Mouse (Mus musculus) myocyte (in vitro differentiated cells): ENCODE measurements around the gene Cops4. TPM values are rescaled to one million over a fixed set of nuclear protein-coding genes. Genes with fewer than 3 reads are reported as not detected.

ENCODE experiments used
- H3K27me3 ChIP-seq: one replicate; pipeline ENCODE4 v1.6.1; 2011; ENCODE audit not compliant: control insufficient read depth, insufficient read depth, insufficient read length
- H3K36me3 ChIP-seq: one replicate; pipeline ENCODE4 v1.6.1; 2011; ENCODE audit not compliant: control insufficient read depth, insufficient read depth
- H3K4me2 ChIP-seq: one replicate; pipeline ENCODE4 v1.6.1; 2011; ENCODE audit warnings: low read depth, control low read depth
- H3K4me3 ChIP-seq: one replicate; pipeline ENCODE4 v1.5.1; 2011; ENCODE audit warnings: mild to moderate bottlenecking, control low read depth, moderate library complexity
- H3K79me2 ChIP-seq: one replicate; pipeline ENCODE4 v1.6.1; 2011; ENCODE audit not compliant: control insufficient read depth, insufficient read depth
- H3ac ChIP-seq: one replicate; pipeline ENCODE4 v1.6.1; 2011; ENCODE audit not compliant: control insufficient read depth, insufficient read length
- CEBPB ChIP-seq: IDR thresholded peaks from 2 replicates; pipeline ENCODE4 v1.6.1; 2011; ENCODE audit warnings: mild to moderate bottlenecking, moderate library complexity; ENCODE audit not compliant: poor library complexity, insufficient read depth, severe bottlenecking
- E2F4 ChIP-seq: IDR thresholded peaks from one replicate; pipeline ENCODE4 v1.6.1; 2011; ENCODE audit warnings: mild to moderate bottlenecking, control low read depth, moderate library complexity; ENCODE audit not compliant: insufficient read depth
- MAX ChIP-seq: IDR thresholded peaks from one replicate; pipeline ENCODE4 v1.6.1; 2011; ENCODE audit warnings: low read depth, mild to moderate bottlenecking, control low read depth
- MYOD1 ChIP-seq, 3 experiments: IDR thresholded peaks; one replicate each; pipeline ENCODE4 v1.6.1; 2011; ENCODE audit warnings: control low read depth in 2 of 3, low read depth in 2 of 3, mild to moderate bottlenecking in 2 of 3, moderate library complexity in 1 of 3; ENCODE audit not compliant: insufficient read length in 2 of 3, control insufficient read depth in 1 of 3
- MYOG ChIP-seq, 3 experiments: IDR thresholded peaks; one replicate each; pipeline ENCODE4 v1.6.1; 2011; ENCODE audit warnings: control low read depth in 2 of 3, low read depth in 2 of 3, mild to moderate bottlenecking in 2 of 3; ENCODE audit not compliant: insufficient read length in 2 of 3, control insufficient read depth in 1 of 3, insufficient read depth in 1 of 3
- POLR2A ChIP-seq: IDR thresholded peaks from one replicate; pipeline ENCODE4 v1.6.1; 2011; ENCODE audit warnings: low read depth, mild to moderate bottlenecking, control low read depth, moderate library complexity; ENCODE audit not compliant: insufficient read length
- POLR2AphosphoS2 ChIP-seq: IDR thresholded peaks from one replicate; pipeline ENCODE4 v1.6.1; 2011; ENCODE audit warnings: low read depth, control low read depth; ENCODE audit not compliant: insufficient read length
- REST ChIP-seq: IDR thresholded peaks from one replicate; pipeline ENCODE4 v1.6.1; 2011; ENCODE audit warnings: mild to moderate bottlenecking, control low read depth, moderate library complexity; ENCODE audit not compliant: insufficient read depth, insufficient read length
- SRF ChIP-seq: IDR thresholded peaks from one replicate; pipeline ENCODE4 v1.6.1; 2011; ENCODE audit warnings: low read depth; ENCODE audit not compliant: control insufficient read depth, insufficient read length
- TCF12 ChIP-seq: IDR thresholded peaks from one replicate; pipeline ENCODE4 v1.6.1; 2011; ENCODE audit warnings: mild to moderate bottlenecking, control low read depth; ENCODE audit not compliant: poor library complexity, insufficient read depth, severe bottlenecking
- TCF3 ChIP-seq: IDR thresholded peaks from one replicate; pipeline ENCODE4 v1.6.1; 2011; ENCODE audit warnings: low read depth, control low read depth; ENCODE audit not compliant: insufficient read length
- USF1 ChIP-seq: IDR thresholded peaks from one replicate; pipeline ENCODE4 v1.6.1; 2011; ENCODE audit warnings: low read depth, mild to moderate bottlenecking, control low read depth, moderate library complexity
- polyA plus RNA-seq: library from polyadenylated mRNA; unstranded; fragments of >200 nt; fragmentation: generic; extraction: Trizol; gene quantifications from one replicate; pipeline ENCODE4 v1.2.1, GENCODE M21; 2012; ENCODE audit warnings: missing spikeins

Cops4 gene
- polyA plus RNA-seq, 1 experiment = 104 TPM

GRCm38 (mm10) chr5:100568177-100568576 is 50.1 kb downstream of the Cops4 start:
- no peak overlapping the region for H3ac ChIP-seq
- no peaks in the 10 kb centered on the region for H3K36me3 ChIP-seq
- no peaks in the 10 kb centered on the region for H3K79me2 ChIP-seq
- TF ChIP-seq TCF3 = no peak
- no peak for TF ChIP-seq MYOD1 (IDR thresholded peaks at IDR 0.05; ENCODE audit: control insufficient read depth in 1 of 3, insufficient read length in 2 of 3, low read depth in 2 of 3)
- TF ChIP-seq TCF12 = no peak
- no peak for TF ChIP-seq E2F4
- no peak for TF ChIP-seq SRF
- TF ChIP-seq USF1 = no peak
- TF ChIP-seq MAX = no peak
- no peak for TF ChIP-seq POLR2A
- TF ChIP-seq REST = no peak
- no peak for TF ChIP-seq CEBPB
- no peak for TF ChIP-seq MYOG (IDR thresholded peaks at IDR 0.05; ENCODE audit: control insufficient read depth in 1 of 3, insufficient read depth in 1 of 3, insufficient read length in 2 of 3, low read depth in 2 of 3)
- no peak for TF ChIP-seq POLR2AphosphoS2
- H3K4me2 ChIP-seq = no peak overlapping the region
- H3K4me3 ChIP-seq = no peak overlapping the region
- no peaks in the 10 kb centered on the region for H3K27me3 ChIP-seq

- Histone ChIP-seq H3K4me2 (no peak overlapping the region), H3K36me3 (no peaks in the 10 kb centered on the region), H3K27me3 (no peaks in the 10 kb centered on the region), H3K79me2 (no peaks in the 10 kb centered on the region), H3K4me3 (no peak overlapping the region), H3ac (no peak overlapping the region)
- TF ChIP-seq TCF3 (no peak), SRF (no peak), REST (no peak), MAX (no peak), MYOD1 (IDR thresholded peaks at IDR 0.05; ENCODE audit: control insufficient read depth in 1 of 3, insufficient read length in 2 of 3, low read depth in 2 of 3) (no peak), TCF12 (no peak), POLR2A (no peak), CEBPB (no peak), USF1 (no peak), MYOG (IDR thresholded peaks at IDR 0.05; ENCODE audit: control insufficient read depth in 1 of 3, insufficient read depth in 1 of 3, insufficient read length in 2 of 3, low read depth in 2 of 3) (no peak), POLR2AphosphoS2 (no peak), E2F4 (no peak)
Observed at GRCm38 (mm10) chr5:100568802-100569201, 50.7 kb downstream of the Cops4 start.

GRCm38 (mm10) chr5:100569250-100569934 is 51.3 kb downstream of the Cops4 start:
- H3K79me2 ChIP-seq = no peaks in the 10 kb centered on the region
- TF ChIP-seq MAX = no peak
- TF ChIP-seq TCF12 = no peak
- H3K4me2 ChIP-seq = no peak overlapping the region

GRCm38 (mm10) chr5:100569997-100570595 is 52.0 kb downstream of the Cops4 start:
- no peaks in the 10 kb centered on the region for H3K79me2 ChIP-seq
- no peak overlapping the region for H3K4me3 ChIP-seq
- no peaks in the 10 kb centered on the region for H3K27me3 ChIP-seq
- H3ac ChIP-seq = no peak overlapping the region
- no peaks in the 10 kb centered on the region for H3K36me3 ChIP-seq
- TF ChIP-seq CEBPB (no peak), E2F4 (no peak), SRF (no peak), MYOG (IDR thresholded peaks at IDR 0.05; ENCODE audit: control insufficient read depth in 1 of 3, insufficient read depth in 1 of 3, insufficient read length in 2 of 3, low read depth in 2 of 3) (no peak)
- no peak overlapping the region for H3K4me2 ChIP-seq

More at GRCm38 (mm10) chr5:100569250-100569934, 51.3 kb downstream of the Cops4 start:
- no peaks in the 10 kb centered on the region for H3K27me3 ChIP-seq
- no peak overlapping the region for H3ac ChIP-seq
- H3K36me3 ChIP-seq = no peaks in the 10 kb centered on the region
- H3K4me3 ChIP-seq = no peak overlapping the region

- no peak overlapping the region for H3K4me3 ChIP-seq
- no peak overlapping the region for H3K4me2 ChIP-seq
- no peak overlapping the region for H3ac ChIP-seq
- H3K36me3 ChIP-seq = no peaks in the 10 kb centered on the region
- H3K27me3 ChIP-seq = no peaks in the 10 kb centered on the region
- H3K79me2 ChIP-seq = no peaks in the 10 kb centered on the region
- no peak for TF ChIP-seq TCF12
- no peak for TF ChIP-seq MYOG (IDR thresholded peaks at IDR 0.05; ENCODE audit: control insufficient read depth in 1 of 3, insufficient read depth in 1 of 3, insufficient read length in 2 of 3, low read depth in 2 of 3)
- no peak for TF ChIP-seq MYOD1 (IDR thresholded peaks at IDR 0.05; ENCODE audit: control insufficient read depth in 1 of 3, insufficient read length in 2 of 3, low read depth in 2 of 3)
- TF ChIP-seq MAX = no peak
- TF ChIP-seq CEBPB = no peak
- no peak for TF ChIP-seq REST
- no peak for TF ChIP-seq TCF3
- TF ChIP-seq POLR2AphosphoS2 = no peak
- no peak for TF ChIP-seq SRF
- no peak for TF ChIP-seq E2F4
- TF ChIP-seq POLR2A = no peak
Observed at GRCm38 (mm10) chr5:100570716-100571115, 52.6 kb downstream of the Cops4 start.
